Mouse (Mus musculus) CH12.LX (cell line): ENCODE results near the gene Ghr. TPM values are rescaled to one million over a fixed set of nuclear protein-coding genes. Genes with fewer than 3 reads are reported as not detected.

ENCODE experiments used
- DNase-seq: peaks from one replicate; pipeline ENCODE4 v3.0.0-alpha.2; 2013; ENCODE audit errors: extremely low read depth
- H3K27ac ChIP-seq: 2 replicates; pipeline ENCODE4 v1.5.1; 2012; ENCODE audit warnings: low read depth, mild to moderate bottlenecking, control low read depth, moderate library complexity; ENCODE audit not compliant: insufficient read depth
- H3K27me3 ChIP-seq: replicated peaks from 2 replicates; pipeline ENCODE3; 2012; ENCODE audit warnings: inconsistent platforms
- H3K36me3 ChIP-seq, 2 experiments: replicated peaks in 1 of 2; 2 replicates each; pipeline versions ENCODE3 to v1.6.1; 2012; ENCODE audit warnings: inconsistent platforms in 1 of 2, low read length in 1 of 2, mild to moderate bottlenecking in 1 of 2, mixed read lengths in 1 of 2, moderate library complexity in 1 of 2; ENCODE audit not compliant: control insufficient read depth in 1 of 2, insufficient read depth in 1 of 2
- H3K4me1 ChIP-seq, 2 experiments: 2 replicates each; pipeline ENCODE4 v1.6.1; 2012; ENCODE audit warnings: inconsistent platforms in 1 of 2, moderate library complexity in 1 of 2; ENCODE audit not compliant: insufficient read depth in 2 of 2, control insufficient read depth in 1 of 2
- H3K4me2 ChIP-seq: 2 replicates; pipeline ENCODE4 v1.6.1; 2012; ENCODE audit warnings: low read depth, mild to moderate bottlenecking, control low read depth; ENCODE audit not compliant: poor library complexity, insufficient read depth, severe bottlenecking
- H3K4me3 ChIP-seq, 3 experiments: fragments of 150-350 bp in 1 of 3; sonication (generic) in 1 of 3; replicated peaks in 1 of 3; 2 replicates each; pipeline versions ENCODE3 to v1.5.1; 2011 to 2012; ENCODE audit warnings: low read depth in 2 of 3, low read length in 2 of 3, mild to moderate bottlenecking in 2 of 3, moderate library complexity in 2 of 3, control low read depth in 1 of 3, improper control_type of control experiment in 1 of 3, inconsistent platforms in 1 of 3, mixed read lengths in 1 of 3; ENCODE audit not compliant: poor library complexity in 1 of 3
- H3K79me2 ChIP-seq: replicated peaks from 2 replicates; pipeline ENCODE4 v1.6.1; 2012; ENCODE audit warnings: mild to moderate bottlenecking, moderate library complexity; ENCODE audit not compliant: control insufficient read depth, poor library complexity, insufficient read depth, severe bottlenecking; ENCODE audit errors: extremely low read depth
- H3K9ac ChIP-seq: 2 replicates; pipeline ENCODE4 v1.6.1; 2012; ENCODE audit warnings: low read depth, mild to moderate bottlenecking, control low read depth, moderate library complexity; ENCODE audit not compliant: insufficient read depth
- H3K9me3 ChIP-seq: replicated peaks from 2 replicates; pipeline ENCODE3; 2012; ENCODE audit warnings: low read length, inconsistent platforms, mixed read lengths
- BHLHE40 ChIP-seq: IDR thresholded peaks from 2 replicates; pipeline ENCODE4 v1.6.1; 2011; ENCODE audit warnings: mild to moderate bottlenecking, low read depth, low read length, improper control_type of control experiment
- CHD2 ChIP-seq: IDR thresholded peaks from 2 replicates; pipeline ENCODE4 v1.6.1; 2011; ENCODE audit warnings: low read length, improper control_type of control experiment
- CTCF ChIP-seq, 2 experiments: IDR thresholded peaks in 1 of 2; conservative IDR thresholded peaks in 1 of 2; 2 replicates each; pipeline ENCODE4 v1.5.1; 2011 to 2012; ENCODE audit warnings: low read depth in 2 of 2, low read length in 2 of 2, improper control_type of control experiment in 1 of 2, inconsistent platforms in 1 of 2, mild to moderate bottlenecking in 1 of 2, moderate library complexity in 1 of 2
- E2F4 ChIP-seq: IDR thresholded peaks from 2 replicates; pipeline ENCODE4 v1.6.1; 2011; ENCODE audit warnings: low read depth, low read length, improper control_type of control experiment; ENCODE audit not compliant: insufficient replicate concordance
- ELF1 ChIP-seq: IDR thresholded peaks from 2 replicates; pipeline ENCODE4 v1.6.1; 2014; ENCODE audit warnings: low read depth, mild to moderate bottlenecking, inconsistent platforms, low read length, improper control_type of control experiment
- EP300 ChIP-seq: IDR thresholded peaks from 2 replicates; pipeline ENCODE4 v1.6.1; 2011; ENCODE audit warnings: low read length, improper control_type of control experiment
- HCFC1 ChIP-seq: IDR thresholded peaks from 2 replicates; pipeline ENCODE4 v1.6.1; 2012; ENCODE audit warnings: low read depth, mild to moderate bottlenecking, inconsistent platforms, low read length, improper control_type of control experiment
- IRF4 ChIP-seq: IDR thresholded peaks from 2 replicates; pipeline ENCODE4 v1.6.1; 2014; ENCODE audit warnings: low read depth, mild to moderate bottlenecking, inconsistent platforms, low read length, improper control_type of control experiment
- JUN ChIP-seq: IDR thresholded peaks from 2 replicates; pipeline ENCODE4 v1.6.1; 2011; ENCODE audit warnings: low read depth, mild to moderate bottlenecking, low read length, improper control_type of control experiment, moderate library complexity; ENCODE audit not compliant: insufficient read depth
- KAT2A ChIP-seq: IDR thresholded peaks from 2 replicates; pipeline ENCODE4 v1.6.1; 2012; ENCODE audit warnings: low read length, improper control_type of control experiment, inconsistent platforms; ENCODE audit not compliant: insufficient replicate concordance
- MAFK ChIP-seq: IDR thresholded peaks from 2 replicates; pipeline ENCODE4 v1.6.1; 2011; ENCODE audit warnings: low read length, improper control_type of control experiment; ENCODE audit not compliant: insufficient replicate concordance
- MAX ChIP-seq: IDR thresholded peaks from 2 replicates; pipeline ENCODE4 v1.6.1; 2011; ENCODE audit warnings: low read length, improper control_type of control experiment
- MAZ ChIP-seq: IDR thresholded peaks from 2 replicates; pipeline ENCODE4 v1.6.1; 2012; ENCODE audit warnings: low read depth, mild to moderate bottlenecking, inconsistent platforms, low read length, improper control_type of control experiment, moderate library complexity
- MXI1 ChIP-seq: IDR thresholded peaks from 2 replicates; pipeline ENCODE4 v1.6.1; 2011; ENCODE audit warnings: mild to moderate bottlenecking, low read depth, low read length, improper control_type of control experiment
- NELFE ChIP-seq: IDR thresholded peaks from 2 replicates; pipeline ENCODE4 v1.6.1; 2011; ENCODE audit warnings: low read depth, low read length, improper control_type of control experiment
- NRF1 ChIP-seq: IDR thresholded peaks from 2 replicates; pipeline ENCODE4 v1.6.1; 2014; ENCODE audit warnings: low read depth, mild to moderate bottlenecking, inconsistent platforms, low read length, improper control_type of control experiment, moderate library complexity
- PAX5 ChIP-seq: IDR thresholded peaks from 2 replicates; pipeline ENCODE4 v1.6.1; 2012; ENCODE audit warnings: low read length, inconsistent platforms, mixed read lengths
- POLR2A ChIP-seq: IDR thresholded peaks from 2 replicates; pipeline ENCODE4 v1.6.1; 2011; ENCODE audit warnings: low read depth, mild to moderate bottlenecking, improper control_type of control experiment, low read length
- RAD21 ChIP-seq: IDR thresholded peaks from 2 replicates; pipeline ENCODE4 v1.6.1; 2011; ENCODE audit warnings: low read depth, mild to moderate bottlenecking, low read length, improper control_type of control experiment, moderate library complexity
- SIN3A ChIP-seq: IDR thresholded peaks from 2 replicates; pipeline ENCODE4 v1.6.1; 2012; ENCODE audit warnings: low read length, improper control_type of control experiment, inconsistent platforms
- SMC3 ChIP-seq: IDR thresholded peaks from 2 replicates; pipeline ENCODE4 v1.6.1; 2011; ENCODE audit warnings: low read depth, low read length, improper control_type of control experiment
- UBTF ChIP-seq: IDR thresholded peaks from 2 replicates; pipeline ENCODE4 v1.6.1; 2012; ENCODE audit warnings: low read depth, mild to moderate bottlenecking, inconsistent platforms, low read length, improper control_type of control experiment, moderate library complexity
- USF1 ChIP-seq: IDR thresholded peaks from 2 replicates; pipeline ENCODE4 v1.6.1; 2014; ENCODE audit warnings: low read depth, mild to moderate bottlenecking, inconsistent platforms, low read length, improper control_type of control experiment
- USF2 ChIP-seq: conservative IDR thresholded peaks from 2 replicates; pipeline ENCODE4 v1.6.1; 2011; ENCODE audit warnings: low read depth, low read length, improper control_type of control experiment
- ZMIZ1 ChIP-seq: IDR thresholded peaks from 2 replicates; pipeline ENCODE4 v1.6.1; 2012; ENCODE audit warnings: low read depth, mild to moderate bottlenecking, inconsistent platforms, low read length, improper control_type of control experiment
- ZNF384 ChIP-seq: IDR thresholded peaks from 2 replicates; pipeline ENCODE4 v1.6.1; 2012; ENCODE audit warnings: low read depth, low read length, improper control_type of control experiment, inconsistent platforms
- dilution Hi-C: fragments of 300-500 bp; cut with MboI; formaldehyde crosslinking; loops from 2 replicates; pipeline ENCODE4 v1.14.3; 2020; ENCODE audit warnings: low sequenced_read_pairs; ENCODE audit not compliant: extremely low pct_unique_long_range_greater_than_20kb, extremely low pct_ligation_motif_present
- in situ Hi-C: fragments of 300-500 bp; cut with MboI; formaldehyde crosslinking; loops from 3 replicates; pipeline ENCODE4 v1.14.3; 2019; ENCODE audit warnings: low sequenced_read_pairs, low pct_ligation_motif_present, low pct_unique_long_range_greater_than_20kb, mixed read lengths
- polyA plus RNA-seq: library from polyadenylated mRNA; unstranded; fragments of >175 nt; gene quantifications from 2 replicates; pipeline ENCODE4 v1.2.1, GENCODE M21; 2012; ENCODE audit warnings: low read depth; ENCODE audit not compliant: insufficient read length
- total RNA-seq, 2 experiments: library from RNA; depleted of rRNA; stranded (reverse); fragments of 300-350 nt in 1 of 2; fragments of >200 nt in 1 of 2; gene quantifications; 2 replicates each; pipeline ENCODE4 v1.2.3; 2012 to 2014

The Ghr gene
- total and polyA plus RNA-seq, 3 experiments: 0.42 to 1.7 (median 0.89) TPM

DNA sequence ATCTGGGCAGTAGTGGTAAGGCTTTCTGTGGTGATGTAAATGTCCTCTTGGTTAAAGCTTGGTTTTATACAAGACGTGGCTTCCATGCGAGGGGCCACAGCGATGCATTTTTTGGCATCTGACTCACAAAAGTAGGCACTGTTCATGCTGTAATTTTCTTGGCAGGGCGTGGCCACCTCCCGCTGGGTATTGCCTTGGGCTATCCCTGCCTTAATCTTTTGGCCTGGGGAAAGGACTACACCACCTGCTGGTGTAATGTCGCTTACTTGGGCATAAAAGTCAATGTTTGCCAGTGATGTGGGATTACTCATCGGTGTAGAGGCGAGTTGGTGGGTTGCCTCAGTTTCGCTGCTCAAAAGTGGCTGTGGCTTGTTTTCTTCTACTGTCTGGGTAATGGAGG lies 263.4 kb downstream of the Ghr start:
- no peak for DNase-seq
- no peaks in the 10 kb centered on the region for H3K4me1 ChIP-seq
- no peak overlapping the region for H3K9ac ChIP-seq
- H3K4me2 ChIP-seq: no peak overlapping the region
- H3K79me2 ChIP-seq: no peaks in the 10 kb centered on the region
- no peaks in the 10 kb centered on the region for H3K36me3 ChIP-seq
- no peaks in the 10 kb centered on the region for H3K27me3 ChIP-seq
- no peak for TF ChIP-seq ZNF384
- TF ChIP-seq MAZ: no peak
- TF ChIP-seq CHD2: no peak
- TF ChIP-seq E2F4: no peak
- no peak for TF ChIP-seq PAX5
- TF ChIP-seq SIN3A: no peak
- TF ChIP-seq ELF1: no peak
- no peak for TF ChIP-seq ZMIZ1
- no peak for TF ChIP-seq SMC3
- TF ChIP-seq USF2: no peak
- no peaks in the 10 kb centered on the region for H3K9me3 ChIP-seq
- H3K4me3 ChIP-seq: no peak overlapping the region
- H3K27ac ChIP-seq: no peak overlapping the region
- in situ Hi-C loops: no loop called here
- dilution Hi-C loops: no loop called here

DNA sequence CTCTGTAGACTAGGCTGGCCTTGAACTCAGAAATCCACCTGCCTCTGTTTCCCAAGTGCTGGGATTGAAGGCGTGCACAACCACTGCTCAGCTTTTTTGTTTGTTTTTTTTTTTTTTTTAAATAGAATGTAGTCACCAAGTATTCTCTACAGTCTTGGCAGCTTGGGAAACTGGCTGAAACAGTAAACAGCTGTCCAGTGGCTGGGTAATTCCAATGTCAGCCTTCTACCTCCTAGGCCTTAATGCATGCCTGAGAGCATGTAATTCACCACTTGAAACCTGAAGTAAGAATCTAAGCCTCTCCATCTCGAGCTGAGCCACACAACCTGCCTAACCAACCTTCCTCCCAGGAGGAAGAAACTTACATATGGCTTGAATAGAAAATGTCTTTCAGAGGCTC lies 266.7 kb downstream of the Ghr start:
- H3K4me1 ChIP-seq: no peaks in the 10 kb centered on the region
- no peak overlapping the region for H3K4me3 ChIP-seq
- dilution Hi-C loops: no loop called here
- H3K79me2 ChIP-seq: no peaks in the 10 kb centered on the region
- no peak for DNase-seq
- no peak for TF ChIP-seq ZMIZ1
- no peak for TF ChIP-seq USF2
- TF ChIP-seq NELFE: no peak
- no peak for TF ChIP-seq IRF4
- TF ChIP-seq BHLHE40: no peak
- no peak for TF ChIP-seq SIN3A
- no peak overlapping the region for H3K9ac ChIP-seq
- H3K4me2 ChIP-seq: no peak overlapping the region
- H3K36me3 ChIP-seq: no peaks in the 10 kb centered on the region
- H3K27ac ChIP-seq: no peak overlapping the region
- H3K9me3 ChIP-seq: no peaks in the 10 kb centered on the region
- in situ Hi-C loops: no loop called here
- no peaks in the 10 kb centered on the region for H3K27me3 ChIP-seq

DNA sequence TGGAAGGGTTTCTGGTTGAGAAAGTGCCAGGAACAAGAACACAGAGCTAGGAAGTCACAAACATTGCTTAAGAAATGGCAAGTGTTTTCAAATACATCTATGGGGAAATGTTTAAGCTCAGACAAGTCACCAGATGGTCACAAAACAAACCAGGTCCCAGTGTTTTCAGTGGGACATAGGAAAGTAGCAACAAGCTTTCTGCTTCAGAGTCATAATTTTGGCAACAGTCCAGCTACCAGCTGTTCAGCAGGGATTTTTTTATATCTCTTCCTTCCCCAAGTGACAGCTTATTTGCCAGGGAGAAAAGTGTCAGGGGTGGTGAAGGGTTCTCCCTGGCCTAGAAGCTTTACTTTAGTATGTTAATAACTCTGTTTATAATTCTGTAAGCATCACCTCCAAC lies 270.4 kb downstream of the Ghr start:
- dilution Hi-C loops: no loop called here
- Histone ChIP-seq H3K4me1 (no peaks in the 10 kb centered on the region), H3K79me2 (no peaks in the 10 kb centered on the region), H3K4me2 (no peak overlapping the region), H3K27ac (no peak overlapping the region), H3K9ac (no peak overlapping the region), H3K27me3 (no peaks in the 10 kb centered on the region), H3K4me3 (no peak overlapping the region), H3K36me3 (no peaks in the 10 kb centered on the region), H3K9me3 (no peaks in the 10 kb centered on the region)
- in situ Hi-C loops: no loop called here
- DNase-seq: no peak
- TF ChIP-seq EP300 (no peak), CTCF (conservative IDR thresholded peaks at IDR 0.05 in 1 of 2, IDR thresholded peaks at IDR 0.05 in 1 of 2; ENCODE audit: low read depth in 2 of 2, low read length in 2 of 2) (no peak), MAFK (no peak), RAD21 (no peak), UBTF (no peak), ZMIZ1 (no peak), KAT2A (no peak), USF2 (no peak), MAX (no peak), CHD2 (no peak), BHLHE40 (no peak), HCFC1 (no peak), NRF1 (no peak), SIN3A (no peak), JUN (no peak), MXI1 (no peak), USF1 (no peak), POLR2A (no peak)
